Mouse (Mus musculus) lung, postnatal 10 days (tissue): ENCODE measurements around the gene Lsmem1.

ENCODE experiments used
- DNase-seq: peaks from one replicate; pipeline ENCODE4 v3.0.0; 2021

Lsmem1 gene

GRCm38 (mm10) chr12:40199302-40199701, at the start of gene Lsmem1:
Gene Lsmem1 (minus strand): TSS chr12:40199490.
- no peak for DNase-seq

- peak; percentile 14 for DNase-seq
Observed at GRCm38 (mm10) chr12:40248454-40249180, 49.3 kb upstream of the Lsmem1 start, which contains the start of gene Ifrd1. Gene Ifrd1 (minus strand): TSS chr12:40248504.

- peak; percentile 50 for DNase-seq
Observed at GRCm38 (mm10) chr12:40247976-40248375, 48.7 kb upstream of the Lsmem1 start.

- no peak for DNase-seq
Observed at GRCm38 (mm10) chr12:40247384-40247783, 48.1 kb upstream of the Lsmem1 start.

GRCm38 (mm10) chr12:40245434-40245970, 46.2 kb upstream of the Lsmem1 start:
- no peak for DNase-seq

GRCm38 (mm10) chr12:40244926-40245325, 45.6 kb upstream of the Lsmem1 start:
- DNase-seq = no peak

- peak; percentile 69 for DNase-seq
Observed at GRCm38 (mm10) chr12:40243821-40244221, 44.5 kb upstream of the Lsmem1 start.

GRCm38 (mm10) chr12:40243241-40243640, 44.0 kb upstream of the Lsmem1 start:
- no peak for DNase-seq

- no peak for DNase-seq
Observed at GRCm38 (mm10) chr12:40239161-40239560, 39.9 kb upstream of the Lsmem1 start.

- no peak for DNase-seq
Observed at GRCm38 (mm10) chr12:40232231-40232630, 32.9 kb upstream of the Lsmem1 start.

GRCm38 (mm10) chr12:40231632-40232031, 32.3 kb upstream of the Lsmem1 start:
- no peak for DNase-seq

GRCm38 (mm10) chr12:40224171-40224880, 25.0 kb upstream of the Lsmem1 start:
- no peak for DNase-seq

- no peak for DNase-seq
Observed at GRCm38 (mm10) chr12:40223676-40224075, 24.4 kb upstream of the Lsmem1 start.

GRCm38 (mm10) chr12:40223082-40223619, 23.9 kb upstream of the Lsmem1 start:
- peak; percentile 99 for DNase-seq

- DNase-seq = peak; percentile 97
Observed at GRCm38 (mm10) chr12:40222251-40223081, 23.2 kb upstream of the Lsmem1 start.

- DNase-seq = no peak
Observed at GRCm38 (mm10) chr12:40221611-40222010, 22.3 kb upstream of the Lsmem1 start.

GRCm38 (mm10) chr12:40220896-40221295, 21.6 kb upstream of the Lsmem1 start:
- DNase-seq = no peak

GRCm38 (mm10) chr12:40220001-40220570, 20.8 kb upstream of the Lsmem1 start:
- DNase-seq = peak; percentile 38

GRCm38 (mm10) chr12:40218430-40218945, 19.2 kb upstream of the Lsmem1 start:
- DNase-seq = no peak

GRCm38 (mm10) chr12:40217776-40218175, 18.5 kb upstream of the Lsmem1 start:
- DNase-seq = no peak

GRCm38 (mm10) chr12:40214888-40215876, 15.9 kb upstream of the Lsmem1 start:
- no peak for DNase-seq
